Mouse (Mus musculus): ENCODE data around the gene Rpl36a.
"Not testable (repeated sequence)": the region's sequence is repeated elsewhere in the genome, so short reads cannot be mapped to it uniquely, and the experiment has no call there.

Gene Rpl36a

DNA sequence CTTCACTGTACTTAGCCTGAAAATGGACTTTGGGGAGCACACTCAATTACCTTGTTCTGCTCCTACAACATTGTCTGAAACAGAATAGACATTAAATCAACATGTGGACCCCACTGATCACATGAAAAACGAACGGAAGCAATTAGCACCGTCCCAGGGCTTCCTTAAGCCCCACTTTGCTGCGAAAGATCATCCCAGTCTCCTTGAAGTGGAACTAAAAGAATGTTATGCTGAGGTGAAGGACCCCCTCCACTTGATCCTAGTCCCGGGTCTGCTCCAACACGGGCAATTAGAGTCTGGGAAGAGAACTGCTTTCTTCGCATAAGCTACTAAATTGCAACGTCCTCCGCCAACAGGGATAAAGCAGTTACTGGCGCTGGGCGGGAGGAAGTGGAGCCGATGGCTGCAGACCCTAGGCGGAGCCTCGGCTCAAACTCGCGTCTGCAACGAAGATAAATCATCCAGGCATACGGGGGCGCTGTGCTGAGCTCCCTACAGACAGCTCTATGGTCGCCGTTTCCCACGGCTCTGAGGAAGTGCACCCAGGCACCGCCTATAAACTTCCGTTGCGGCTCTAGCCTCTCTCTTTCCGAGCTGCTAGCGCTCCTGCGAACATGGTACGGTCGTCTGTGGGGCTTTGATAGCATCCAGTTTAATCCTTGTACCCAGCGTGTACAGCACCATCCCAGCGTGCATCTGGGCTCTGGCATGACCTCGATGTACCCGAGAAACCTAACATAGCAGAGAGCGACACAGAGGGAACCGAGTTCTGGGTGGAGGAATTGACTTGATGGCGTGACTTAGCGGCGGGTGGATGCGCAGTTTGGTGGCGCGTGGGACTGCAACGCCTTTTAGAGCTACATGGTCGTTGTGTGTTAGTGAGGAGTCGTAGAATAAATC, at the start of gene Rpl36a:
Gene Rpl36a, plus strand, starts transcription at position 552 of the 900 bp plus-strand sequence.
- peak; percentile 76 for DNase-seq (ENCODE audit: low read depth)

DNA sequence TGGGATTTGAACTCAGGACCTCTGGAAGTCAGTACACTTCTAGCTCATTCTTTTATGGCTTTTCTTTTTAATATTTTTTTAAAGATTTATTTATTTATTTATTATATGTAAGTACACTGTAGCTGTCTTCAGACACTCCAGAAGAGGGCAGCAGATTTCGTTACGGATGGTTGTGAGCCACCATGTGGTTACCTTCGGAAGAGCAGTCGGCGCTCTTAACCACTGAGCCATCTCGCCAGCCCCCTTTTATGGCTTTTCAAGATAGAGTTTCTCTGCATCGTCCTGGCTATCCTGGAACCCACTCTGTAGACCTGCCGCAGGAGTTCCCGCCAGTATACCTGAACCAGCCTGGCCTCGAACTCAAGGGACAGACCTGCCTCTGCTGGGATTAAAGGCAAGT, 45.7 kb upstream of the Rpl36a start:
- DNase-seq (ENCODE audit: low read depth): not testable (repeated sequence)

DNA sequence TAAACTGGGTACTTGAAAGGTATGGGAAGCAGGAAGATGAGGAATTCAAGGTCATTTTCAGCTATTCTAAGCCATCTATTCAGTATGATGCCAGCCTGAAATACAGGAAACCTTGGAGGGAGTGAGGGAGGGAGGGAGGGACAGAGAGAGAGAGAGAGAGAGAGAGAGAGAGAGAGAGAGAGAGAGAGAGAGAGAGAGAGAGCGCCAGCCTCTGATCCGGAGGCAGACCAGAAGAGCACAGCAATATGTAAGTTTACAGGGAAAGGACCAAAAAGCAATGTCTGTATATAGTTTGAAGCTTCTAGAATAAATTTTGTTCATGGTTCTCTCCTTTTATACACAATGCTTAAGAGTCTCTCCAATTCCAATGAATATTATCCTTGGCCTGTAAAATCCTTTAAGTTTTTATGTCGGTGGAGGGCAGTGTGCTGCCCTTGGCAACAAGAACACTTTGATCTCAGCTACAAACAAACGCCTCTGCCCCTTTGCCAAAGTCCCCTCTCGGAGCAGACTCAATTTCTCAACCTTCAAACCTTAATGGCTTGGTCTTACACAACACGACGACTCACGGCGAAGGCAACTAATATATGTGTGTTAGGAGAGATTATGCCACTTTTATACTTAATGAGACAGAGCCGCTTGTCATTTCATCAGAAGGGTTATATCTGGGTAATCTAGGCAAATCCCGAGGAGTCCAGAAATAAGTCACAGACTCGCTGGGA, 44.9 kb upstream of the Rpl36a start:
- no peak for DNase-seq (ENCODE audit: low read depth)

DNA sequence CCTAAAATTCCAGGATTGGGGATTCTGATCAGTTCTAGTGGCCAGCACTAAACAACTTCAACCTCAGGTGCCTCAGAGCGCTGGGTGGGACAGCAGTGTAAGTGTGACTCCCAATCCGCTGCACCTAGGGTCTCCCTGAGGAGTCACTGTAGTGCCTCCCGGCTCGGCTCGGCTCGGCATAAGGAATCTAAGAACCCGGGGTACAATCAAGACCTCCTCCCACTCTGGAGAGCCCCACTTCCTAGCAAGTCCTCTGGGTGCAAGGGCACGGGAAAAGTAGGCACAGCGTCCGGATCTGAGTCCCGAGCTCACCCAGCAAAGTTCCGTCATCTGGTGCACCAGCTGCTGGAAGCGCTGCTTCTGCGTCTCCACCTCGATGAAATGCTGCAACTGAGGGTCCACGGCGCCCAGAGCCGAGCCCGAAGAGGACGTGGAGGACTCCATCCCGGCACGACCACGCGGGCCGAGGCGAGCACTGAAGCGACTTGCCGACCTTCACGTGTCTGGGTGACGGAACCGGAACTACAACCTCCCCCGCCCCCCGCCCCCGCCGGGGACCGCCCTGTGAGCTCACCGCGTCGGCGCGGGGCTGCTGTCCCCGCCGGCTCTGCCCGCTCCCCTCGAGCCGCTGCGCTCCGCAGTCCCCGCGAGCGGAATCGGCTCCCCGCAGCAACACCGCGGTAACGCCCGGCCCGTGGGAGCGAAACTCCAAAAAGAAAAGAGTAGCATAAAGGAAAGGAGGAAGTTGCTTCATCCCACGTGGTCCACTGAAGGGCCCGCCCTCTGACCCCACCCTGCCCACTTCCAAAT, 44.1 kb upstream of the Rpl36a start, which contains the start of gene Timm8a1:
Gene Timm8a1, minus strand, starts transcription at position 721 of the 810 bp plus-strand sequence.
- no peak for DNase-seq (ENCODE audit: low read depth)

DNA sequence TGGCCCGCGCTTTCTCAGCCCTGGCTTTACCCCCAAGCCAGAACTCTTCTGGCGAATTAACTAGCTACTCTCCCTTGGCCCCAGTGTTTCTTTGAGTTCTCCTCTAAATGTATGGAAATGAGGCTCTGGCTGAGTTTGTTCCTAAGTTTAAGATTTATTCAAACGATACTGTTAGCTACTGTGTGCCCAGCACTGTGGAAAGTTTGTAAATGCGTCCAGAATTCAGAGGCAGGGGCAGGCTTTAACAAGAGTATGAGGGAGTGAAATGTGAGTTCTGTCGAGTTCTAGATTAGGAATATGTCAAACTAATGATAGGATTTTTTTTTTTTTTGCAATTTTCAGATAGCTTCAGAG, 43.5 kb upstream of the Rpl36a start:
- no peak for DNase-seq (ENCODE audit: low read depth)

DNA sequence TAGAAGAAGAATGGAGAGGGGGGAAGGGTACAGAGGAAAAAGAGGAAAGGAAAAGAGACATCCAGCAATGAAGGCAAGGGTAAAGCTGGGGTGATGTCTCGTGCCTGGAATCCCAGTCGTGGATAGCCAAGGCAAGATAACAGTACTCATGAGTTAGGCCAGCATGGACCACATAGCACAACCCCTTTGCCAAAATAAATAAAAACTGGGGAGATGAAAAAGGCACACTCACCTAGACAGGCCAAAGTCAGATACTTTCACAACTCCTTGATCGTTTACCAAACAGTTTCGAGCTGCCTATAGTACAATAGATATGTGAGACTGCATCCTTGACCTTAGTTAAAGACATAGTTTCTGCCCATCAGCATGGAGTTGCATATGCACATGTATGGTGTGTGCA, 38.1 kb upstream of the Rpl36a start:
- no peak for DNase-seq (ENCODE audit: low read depth)

DNA sequence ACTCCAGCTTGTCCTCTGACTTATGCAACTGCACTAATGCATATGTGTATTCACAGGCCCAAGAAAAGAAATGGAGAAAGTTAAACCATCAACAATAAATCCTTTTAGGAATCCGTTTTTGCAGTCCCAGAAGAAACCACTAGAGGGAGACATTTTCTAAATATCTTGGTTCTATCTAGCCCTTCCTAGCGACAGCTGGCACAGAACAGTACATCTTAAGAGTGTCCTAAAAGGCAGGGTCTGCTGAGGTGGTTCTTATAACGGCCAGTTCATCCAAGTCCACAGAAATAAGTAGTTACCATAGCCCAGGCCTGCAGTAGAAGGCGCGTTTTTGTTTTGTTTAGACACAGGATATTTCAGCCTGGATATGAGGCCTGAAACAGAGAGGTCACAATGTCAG, 34.6 kb upstream of the Rpl36a start:
- no peak for DNase-seq (ENCODE audit: low read depth)

DNA sequence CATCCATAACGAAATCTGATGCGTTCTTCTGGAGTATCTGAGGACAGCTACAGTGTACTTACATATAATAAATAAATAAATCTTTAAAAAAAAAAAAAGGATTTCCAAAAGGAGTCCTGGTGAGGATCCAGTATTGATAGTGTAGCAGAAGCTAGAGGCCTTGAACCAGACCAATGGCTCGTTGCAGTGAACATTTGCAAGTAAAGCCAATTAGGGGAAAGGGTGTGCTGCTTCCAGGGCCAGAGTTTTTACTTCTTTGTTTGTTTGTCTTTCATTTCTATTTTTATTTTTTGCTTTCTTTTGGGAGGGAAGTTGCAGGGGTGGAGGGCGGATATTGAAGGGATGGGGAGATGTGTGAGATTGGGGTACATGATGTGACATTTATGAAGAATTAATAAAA, 32.1 kb upstream of the Rpl36a start:
- DNase-seq (ENCODE audit: low read depth): no peak

DNA sequence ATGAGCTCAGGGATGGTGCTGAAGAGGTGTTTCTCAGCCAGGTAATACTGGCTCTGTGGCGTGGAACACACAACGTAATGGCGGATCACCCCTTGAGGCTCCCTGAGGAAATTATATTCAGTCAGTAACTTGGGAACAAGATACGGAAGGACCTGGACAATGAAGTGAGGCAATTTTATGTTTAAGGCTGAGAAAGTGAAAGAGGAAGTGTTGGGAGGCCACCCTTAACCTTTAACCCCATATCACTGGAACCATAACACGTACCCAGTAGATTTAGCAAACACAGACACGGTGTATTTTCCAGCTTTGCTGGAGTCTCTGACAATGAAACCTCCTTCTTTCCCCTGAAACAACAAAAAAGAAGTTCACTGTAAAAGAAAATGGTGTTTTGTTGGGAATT, 31.0 kb upstream of the Rpl36a start:
- DNase-seq (ENCODE audit: low read depth): no peak

DNA sequence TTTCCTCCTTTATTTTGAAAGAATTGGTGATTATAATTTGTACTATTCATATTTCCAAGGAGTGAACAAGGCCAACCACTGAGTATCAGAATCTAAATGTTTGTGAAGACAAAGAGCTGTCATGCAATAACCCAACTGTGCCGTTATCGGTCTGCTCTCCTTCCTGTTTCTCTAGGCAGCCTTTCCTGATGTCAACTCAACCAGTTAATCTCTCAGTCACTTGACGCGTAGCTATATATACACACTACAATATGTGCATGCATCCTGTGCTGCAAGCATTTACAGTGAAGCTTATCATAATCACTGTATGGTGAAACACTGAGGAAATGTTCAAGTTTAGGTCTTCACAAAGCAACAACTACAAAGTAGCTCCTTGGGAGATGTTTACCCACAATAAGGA, 21.1 kb upstream of the Rpl36a start:
- no peak for DNase-seq (ENCODE audit: low read depth)

DNA sequence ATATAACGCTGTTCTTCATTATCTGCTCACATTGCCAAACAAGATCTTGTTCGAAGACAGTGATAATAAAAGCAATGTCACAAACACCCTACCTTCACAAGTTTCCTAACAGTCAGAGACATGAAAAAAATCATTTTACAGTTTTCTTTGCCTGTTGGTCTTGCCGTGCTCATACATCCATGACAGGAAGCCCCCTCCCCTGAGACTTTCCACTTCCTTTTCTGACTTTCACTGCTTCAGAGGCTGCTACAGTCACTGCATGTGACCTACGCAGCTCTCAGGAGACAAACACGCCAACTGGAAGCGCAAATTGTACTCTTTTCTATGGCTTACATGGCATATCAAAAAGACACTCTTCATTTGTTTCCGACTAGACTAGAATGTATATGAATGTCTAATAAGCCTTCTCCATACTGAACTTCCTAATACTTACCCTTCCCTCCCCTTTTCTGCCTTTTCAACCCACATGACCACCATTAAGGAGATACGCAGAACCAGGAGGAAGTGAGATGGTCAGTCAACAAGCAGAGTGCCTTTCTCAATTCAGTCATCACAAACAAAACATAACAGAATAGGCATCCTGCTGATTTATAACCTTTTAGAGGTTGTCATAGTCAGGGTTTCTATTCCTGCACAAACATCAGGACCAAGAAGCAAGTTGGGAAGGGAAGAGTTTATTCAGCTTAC, 18.8 kb upstream of the Rpl36a start:
- no peak for DNase-seq (ENCODE audit: low read depth)

DNA sequence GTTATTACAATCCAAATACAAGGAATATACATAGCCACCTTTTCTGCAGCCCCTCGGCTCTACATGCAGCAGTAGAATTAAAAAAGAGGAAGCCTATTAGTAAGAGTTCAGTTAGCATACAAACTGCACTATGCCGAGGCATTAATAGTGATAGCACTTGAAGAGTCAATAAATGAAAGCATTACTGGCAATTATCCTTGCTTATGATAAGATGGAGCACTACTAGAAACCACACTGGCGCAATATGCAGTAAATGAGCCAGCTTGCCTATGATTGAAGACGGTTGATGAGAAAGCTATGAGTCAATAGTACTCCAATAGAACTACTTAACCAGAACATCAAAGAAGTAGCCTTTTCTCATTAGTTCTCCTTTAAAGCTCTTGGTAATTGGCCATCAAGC, 7.6 kb upstream of the Rpl36a start:
- no peak for DNase-seq (ENCODE audit: low read depth)

DNA sequence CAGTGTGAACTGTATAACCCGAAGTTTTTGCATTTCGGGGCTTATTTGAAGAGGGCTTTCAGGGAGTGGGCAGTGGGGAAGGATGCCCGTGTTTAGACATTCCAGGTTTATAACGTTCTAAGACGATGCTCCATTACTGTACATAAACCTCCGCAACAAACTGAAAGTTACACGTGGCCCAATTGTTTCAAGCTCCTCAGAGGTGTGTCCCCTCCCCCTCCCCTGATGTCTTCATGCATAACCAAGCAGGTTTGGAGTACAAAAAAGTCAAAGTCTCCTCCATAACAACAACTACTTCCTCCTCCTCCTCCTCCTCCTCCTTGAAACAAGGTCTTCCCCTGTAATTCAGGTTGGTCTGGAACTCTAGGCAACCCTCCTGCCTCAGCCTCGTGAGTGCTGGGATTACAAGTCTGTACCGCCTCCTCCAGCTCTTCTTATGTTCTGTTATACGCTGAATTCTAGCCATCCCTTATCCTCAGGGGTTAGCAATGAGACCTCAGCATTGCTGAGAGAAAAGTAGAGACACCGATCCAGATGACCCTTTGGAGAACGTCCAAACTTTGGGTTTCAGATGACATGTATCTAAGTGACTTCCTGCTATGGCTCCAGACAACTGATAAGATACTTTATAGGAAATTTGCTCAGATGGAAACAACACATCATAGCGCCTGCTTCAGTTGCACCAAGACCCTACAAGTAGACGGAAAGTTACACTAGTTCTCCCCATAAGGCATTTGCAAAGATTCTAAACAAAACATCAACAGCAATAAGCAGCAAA, 4.7 kb upstream of the Rpl36a start:
- no peak for DNase-seq (ENCODE audit: low read depth)

DNA sequence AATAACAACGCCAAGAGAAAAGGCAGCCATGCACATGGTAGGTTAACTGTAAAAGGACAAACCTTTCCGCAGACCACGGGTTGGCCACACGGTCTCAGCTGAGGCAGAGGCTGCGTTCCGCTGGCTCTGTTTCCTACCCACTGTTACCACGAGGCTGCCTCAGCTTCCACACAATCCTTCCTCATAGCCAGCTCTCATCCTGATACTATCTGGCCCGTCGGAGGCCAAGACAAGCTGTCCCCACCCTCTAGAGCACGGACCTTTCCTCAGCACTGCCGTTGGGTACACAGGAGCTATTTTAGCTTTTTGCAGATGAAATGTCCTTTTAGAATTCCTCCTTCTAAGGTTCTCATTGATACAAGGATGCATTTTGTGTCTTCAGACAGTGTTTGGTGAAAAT, 3.2 kb upstream of the Rpl36a start:
- no peak for DNase-seq (ENCODE audit: low read depth)

DNA sequence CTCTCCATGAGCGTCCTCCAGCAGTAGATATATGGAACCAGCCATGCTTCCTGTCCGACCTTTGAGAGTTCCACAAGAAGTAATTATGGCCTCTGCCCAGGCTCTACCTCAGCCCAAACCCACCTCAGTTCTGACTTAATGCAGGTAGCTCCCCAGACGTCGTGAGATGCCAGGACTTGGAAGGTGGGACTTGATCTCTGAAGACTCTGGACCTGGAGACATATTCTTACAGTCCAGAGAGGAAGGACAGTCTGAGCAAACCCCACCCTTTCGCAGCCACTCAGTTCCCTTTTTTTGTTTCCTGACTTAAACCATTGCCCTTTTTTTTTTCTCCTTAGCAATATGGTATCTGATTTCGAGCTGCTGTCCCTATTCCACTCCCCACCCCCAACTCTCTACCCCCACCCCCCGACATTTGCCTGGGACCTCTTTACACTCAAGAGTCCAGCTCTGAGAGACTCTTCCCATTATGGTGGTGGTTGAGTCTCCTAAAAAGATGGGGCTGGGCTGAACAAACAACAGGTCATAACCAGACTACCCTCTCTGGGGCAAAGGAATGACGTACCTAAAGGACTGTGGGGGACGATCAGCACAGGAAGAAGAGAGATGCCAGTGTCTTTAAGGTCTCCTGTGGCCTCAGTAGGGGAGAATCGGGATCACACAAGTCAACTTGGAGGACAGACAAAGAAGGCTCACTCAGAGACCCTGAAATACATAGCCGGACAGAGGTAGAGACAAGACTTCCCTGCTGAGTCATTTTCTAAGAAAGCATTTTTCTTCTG, 2.4 kb upstream of the Rpl36a start, which contains the start of gene Btk:
Gene Btk, minus strand, starts transcription at position 683 of the 782 bp plus-strand sequence.
- no peak for DNase-seq (ENCODE audit: low read depth)

DNA sequence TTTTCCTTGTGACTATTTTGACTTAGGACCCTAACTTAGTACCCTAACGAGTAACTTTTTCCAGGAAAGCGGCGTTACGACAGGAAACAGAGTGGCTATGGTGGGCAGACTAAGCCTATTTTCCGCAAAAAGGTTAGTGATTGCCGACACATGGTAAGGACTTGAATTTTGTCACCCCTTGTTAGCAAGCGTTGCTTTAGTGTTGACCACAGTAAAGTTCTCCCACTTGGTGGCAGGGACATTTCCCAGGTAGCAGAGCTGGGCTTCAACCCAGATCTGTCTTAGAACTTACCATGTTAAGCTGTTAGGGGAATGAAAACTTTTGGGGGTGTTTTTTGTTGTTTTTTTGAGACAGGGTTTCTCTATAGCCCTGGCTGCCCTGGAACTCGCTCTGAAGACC, 993 bp downstream of the Rpl36a start:
- no peak for DNase-seq (ENCODE audit: low read depth)

DNA sequence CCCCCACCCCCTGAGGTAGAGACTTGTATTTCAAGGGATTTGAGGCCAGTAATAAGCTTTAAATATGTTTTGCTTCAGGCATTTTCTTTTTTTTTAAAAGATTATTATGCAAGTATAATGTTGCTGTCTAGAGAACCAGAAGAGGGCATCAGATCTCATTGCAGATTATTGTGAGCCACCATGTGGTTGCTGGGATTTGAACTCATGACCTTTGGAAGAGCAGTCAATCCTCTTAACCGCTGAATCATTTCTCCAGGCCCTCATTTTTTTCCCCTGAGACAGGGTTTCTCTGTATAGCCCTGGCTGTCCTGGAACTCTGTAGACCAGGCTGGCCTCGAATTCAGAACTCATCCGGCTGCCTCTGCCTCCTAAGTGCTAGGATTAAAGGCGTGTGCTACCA, 2.8 kb downstream of the Rpl36a start:
- no peak for DNase-seq (ENCODE audit: low read depth)

DNA sequence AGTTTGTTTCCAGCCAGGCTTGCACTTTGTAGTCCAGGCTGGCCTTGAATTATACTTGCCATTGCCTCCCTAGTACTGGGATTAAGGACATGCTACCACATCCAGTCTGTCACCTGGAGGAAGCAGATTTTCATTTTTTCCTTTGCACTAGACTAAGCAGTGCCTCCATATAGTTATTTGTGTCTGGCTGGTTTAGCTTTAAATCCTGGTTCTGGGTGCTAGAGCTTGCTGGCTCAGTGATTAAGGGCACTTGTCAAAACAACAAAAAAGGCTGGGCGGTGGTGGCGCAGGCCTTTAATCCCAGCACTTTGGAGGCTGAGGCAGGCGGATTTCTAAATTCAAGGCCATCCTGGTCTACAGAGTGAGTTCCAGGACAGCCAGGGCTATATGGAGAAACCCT, 3.5 kb downstream of the Rpl36a start:
- no peak for DNase-seq (ENCODE audit: low read depth)

DNA sequence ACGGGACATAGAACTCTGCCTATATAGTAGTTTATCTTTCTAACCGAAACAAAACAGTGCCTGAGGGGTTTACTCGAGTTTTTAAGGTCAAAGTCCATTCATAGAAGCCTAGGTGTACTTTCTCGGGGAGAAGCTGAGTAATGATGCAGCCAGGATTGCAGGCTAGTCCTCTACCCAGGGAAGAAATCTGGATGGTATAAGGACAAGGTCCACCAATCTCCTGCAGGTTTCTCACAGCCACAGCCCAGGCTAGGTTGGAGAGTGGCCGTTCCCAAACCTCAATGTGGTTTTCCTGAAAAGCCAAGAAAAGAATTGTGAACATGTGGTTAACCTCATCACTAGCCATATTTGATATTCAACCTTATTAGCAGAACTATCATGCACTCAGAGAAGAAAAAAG, 4.4 kb downstream of the Rpl36a start:
- no peak for DNase-seq (ENCODE audit: low read depth)

DNA sequence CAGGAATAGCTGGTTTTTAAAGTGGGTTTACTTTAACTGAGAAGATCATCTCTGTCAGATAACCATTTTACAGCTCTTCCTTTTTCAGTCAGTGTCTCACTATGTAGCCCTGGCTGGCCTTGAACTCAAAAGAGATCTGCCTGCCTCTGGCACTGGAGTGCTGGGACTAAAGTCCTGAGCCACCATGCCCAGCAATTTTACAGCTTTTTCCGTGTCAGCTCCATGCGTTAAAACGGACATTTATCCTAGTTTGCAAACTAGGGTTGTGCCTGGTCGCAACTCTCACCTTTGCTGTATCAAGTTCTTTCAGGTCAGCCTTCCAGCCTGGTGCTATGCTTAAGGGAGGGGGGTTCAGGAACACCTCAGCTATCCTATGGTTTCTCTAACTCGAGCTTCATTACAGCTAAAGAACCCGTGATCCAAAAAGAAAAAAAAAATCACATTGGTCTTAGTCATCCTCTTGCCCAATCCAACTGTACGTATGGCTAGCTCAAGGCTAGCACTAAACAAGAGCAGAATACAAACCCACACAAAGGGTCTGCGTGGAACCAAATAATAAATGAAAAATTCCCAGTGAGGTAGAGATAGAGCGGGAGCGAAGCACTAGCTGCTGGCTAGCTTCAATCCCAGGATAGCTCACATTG, 14.6 kb downstream of the Rpl36a start:
- DNase-seq (ENCODE audit: low read depth): no peak

Measured in c-Kit-positive CD71-negative TER-119-negative erythroid progenitor cells, embryonic 14.5 days (primary cell).